Mouse (Mus musculus) liver, postnatal 0 days (tissue): ENCODE results near the gene Smg6.

Experiments used
- CTCF ChIP-seq: sonication (generic); IDR thresholded peaks from 2 replicates; pipeline ENCODE4 v1.5.1; 2016; ENCODE audit warnings: antibody characterized with exemption, low read depth
- EP300 ChIP-seq: IDR thresholded peaks from 2 replicates; pipeline ENCODE4 v1.6.1; 2016; ENCODE audit warnings: antibody characterized with exemption, low read depth, mild to moderate bottlenecking

DNA sequence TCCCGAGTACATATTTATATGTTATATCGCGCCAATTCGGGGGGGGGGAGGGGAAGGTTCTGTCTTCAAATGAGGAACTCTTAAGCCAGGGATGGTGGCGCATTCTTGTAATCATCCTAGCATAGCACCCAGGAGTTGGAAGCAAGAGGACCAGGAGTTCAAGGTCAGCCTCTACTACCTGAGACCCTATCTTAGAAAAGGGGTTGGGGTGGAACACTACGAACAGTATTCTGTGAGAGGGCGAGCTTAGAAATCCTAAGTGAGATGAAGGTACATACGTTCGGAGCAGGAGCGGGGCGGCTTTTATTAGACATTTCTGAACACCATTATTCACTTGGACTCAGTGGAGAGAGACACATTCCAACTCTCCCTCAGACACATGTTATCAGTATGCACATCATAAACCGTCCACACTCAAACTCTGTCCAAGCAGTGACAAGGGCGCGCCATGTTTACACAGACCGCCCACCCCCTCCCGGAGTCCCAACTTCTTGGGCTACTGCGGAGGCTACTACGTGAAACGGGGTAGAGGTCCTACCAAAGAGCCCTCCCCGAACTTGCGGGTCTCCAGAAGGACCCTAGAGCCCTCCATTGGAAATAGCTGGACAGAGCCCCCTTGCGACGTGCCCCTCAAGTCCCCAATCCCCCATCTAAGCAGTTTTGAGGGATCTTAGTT is 243.9 kb downstream of the Smg6 start, which contains the start of gene Hic1:
- TF ChIP-seq CTCF = no peak
- TF ChIP-seq EP300 = no peak
